Mouse (Mus musculus): ENCODE results near the gene Rpl38. TPM values are rescaled to one million over a fixed set of nuclear protein-coding genes. Genes with fewer than 3 reads are reported as not detected.

Gene Rpl38
- polyA plus RNA-seq, 1 experiment: 1,828 TPM

GRCm38 (mm10) chr11:114638647-114639290, 29.6 kb upstream of the Rpl38 start:
- TF ChIP-seq POLR2A (IDR thresholded peaks at IDR 0.05; ENCODE audit: extremely low read depth, insufficient read depth, low read length): no peak
- no peak for TF ChIP-seq CTCF (IDR thresholded peaks at IDR 0.05; ENCODE audit: extremely low read depth, insufficient read depth, low read length)
- Histone ChIP-seq H3K4me1 (ENCODE audit: control insufficient read depth, insufficient read depth, low read length) (no peaks in the 10 kb centered on the region), H3K27ac (ENCODE audit: insufficient read depth, low read length) (no peak overlapping the region), H3K4me3 (ENCODE audit: insufficient read depth, low read length) (no peak overlapping the region)

DNA sequence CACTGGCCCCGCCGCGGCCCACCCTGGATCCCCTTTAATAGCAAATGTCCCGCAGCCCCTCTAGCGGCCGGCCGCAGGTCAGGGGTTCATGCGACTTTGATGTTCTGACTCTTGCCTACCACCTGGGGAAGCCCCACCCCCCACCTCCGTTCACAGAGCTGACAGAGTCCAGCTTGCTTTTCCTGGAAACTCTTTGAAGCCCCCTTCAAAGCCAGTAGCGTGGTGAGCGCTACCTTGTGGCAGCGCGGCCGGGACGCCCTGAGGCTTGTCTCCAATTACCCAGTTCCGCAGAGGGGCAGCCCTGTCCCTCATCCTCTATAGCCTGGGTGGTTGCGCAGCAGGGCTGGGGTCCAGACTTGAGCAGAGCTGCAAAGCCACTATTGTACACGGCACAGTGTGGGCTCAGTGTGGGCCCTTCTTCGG, 28.6 kb upstream of the Rpl38 start:
- TF ChIP-seq POLR2A (IDR thresholded peaks at IDR 0.05; ENCODE audit: extremely low read depth, insufficient read depth, low read length): no peak
- TF ChIP-seq CTCF (IDR thresholded peaks at IDR 0.05; ENCODE audit: extremely low read depth, insufficient read depth, low read length): no peak
- Histone ChIP-seq H3K4me1 (ENCODE audit: control insufficient read depth, insufficient read depth, low read length) (no peaks in the 10 kb centered on the region), H3K27ac (ENCODE audit: insufficient read depth, low read length) (no peak overlapping the region), H3K4me3 (ENCODE audit: insufficient read depth, low read length) (no peak overlapping the region)

GRCm38 (mm10) chr11:114640658-114641057, 27.7 kb upstream of the Rpl38 start:
- Histone ChIP-seq H3K4me1 (ENCODE audit: control insufficient read depth, insufficient read depth, low read length) (no peaks in the 10 kb centered on the region), H3K4me3 (ENCODE audit: insufficient read depth, low read length) (no peak overlapping the region), H3K27ac (ENCODE audit: insufficient read depth, low read length) (no peak overlapping the region)
- TF ChIP-seq POLR2A (IDR thresholded peaks at IDR 0.05; ENCODE audit: extremely low read depth, insufficient read depth, low read length): no peak
- TF ChIP-seq CTCF (IDR thresholded peaks at IDR 0.05; ENCODE audit: extremely low read depth, insufficient read depth, low read length): no peak

GRCm38 (mm10) chr11:114641136-114641535, 27.2 kb upstream of the Rpl38 start:
- Histone ChIP-seq H3K4me3 (ENCODE audit: insufficient read depth, low read length) (no peak overlapping the region), H3K4me1 (ENCODE audit: control insufficient read depth, insufficient read depth, low read length) (no peaks in the 10 kb centered on the region), H3K27ac (ENCODE audit: insufficient read depth, low read length) (no peak overlapping the region)
- TF ChIP-seq POLR2A (IDR thresholded peaks at IDR 0.05; ENCODE audit: extremely low read depth, insufficient read depth, low read length) (no peak), CTCF (IDR thresholded peaks at IDR 0.05; ENCODE audit: extremely low read depth, insufficient read depth, low read length) (no peak)

GRCm38 (mm10) chr11:114642184-114642583, 26.1 kb upstream of the Rpl38 start:
- H3K27ac ChIP-seq (ENCODE audit: insufficient read depth, low read length): no peak overlapping the region
- TF ChIP-seq POLR2A (IDR thresholded peaks at IDR 0.05; ENCODE audit: extremely low read depth, insufficient read depth, low read length): no peak
- TF ChIP-seq CTCF (IDR thresholded peaks at IDR 0.05; ENCODE audit: extremely low read depth, insufficient read depth, low read length): no peak
- H3K4me1 ChIP-seq (ENCODE audit: control insufficient read depth, insufficient read depth, low read length): no peaks in the 10 kb centered on the region
- no peak overlapping the region for H3K4me3 ChIP-seq (ENCODE audit: insufficient read depth, low read length)

DNA sequence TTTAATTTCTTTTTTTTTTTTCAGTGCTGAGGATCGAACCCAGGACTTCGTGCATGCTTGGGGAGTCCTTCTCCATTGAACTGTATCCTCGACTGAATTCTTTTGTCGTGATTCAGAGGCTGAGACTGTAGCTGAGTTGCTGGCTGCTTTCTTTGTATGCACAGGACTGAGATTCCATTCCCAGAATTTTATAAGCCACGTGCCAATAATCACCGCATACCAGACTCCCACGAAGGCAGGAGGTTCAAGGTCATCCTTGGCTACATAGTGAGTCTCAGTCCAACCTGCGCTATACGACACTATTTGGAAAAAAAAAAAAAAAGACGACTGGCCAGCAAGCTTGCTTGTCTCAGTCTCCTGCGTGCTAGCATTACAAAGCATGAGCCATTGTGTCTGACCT, 25.4 kb upstream of the Rpl38 start:
- Histone ChIP-seq H3K27ac (ENCODE audit: insufficient read depth, low read length) (no peak overlapping the region), H3K4me3 (ENCODE audit: insufficient read depth, low read length) (no peak overlapping the region), H3K4me1 (ENCODE audit: control insufficient read depth, insufficient read depth, low read length) (no peaks in the 10 kb centered on the region)
- TF ChIP-seq POLR2A (IDR thresholded peaks at IDR 0.05; ENCODE audit: extremely low read depth, insufficient read depth, low read length): no peak
- TF ChIP-seq CTCF (IDR thresholded peaks at IDR 0.05; ENCODE audit: extremely low read depth, insufficient read depth, low read length): no peak

DNA sequence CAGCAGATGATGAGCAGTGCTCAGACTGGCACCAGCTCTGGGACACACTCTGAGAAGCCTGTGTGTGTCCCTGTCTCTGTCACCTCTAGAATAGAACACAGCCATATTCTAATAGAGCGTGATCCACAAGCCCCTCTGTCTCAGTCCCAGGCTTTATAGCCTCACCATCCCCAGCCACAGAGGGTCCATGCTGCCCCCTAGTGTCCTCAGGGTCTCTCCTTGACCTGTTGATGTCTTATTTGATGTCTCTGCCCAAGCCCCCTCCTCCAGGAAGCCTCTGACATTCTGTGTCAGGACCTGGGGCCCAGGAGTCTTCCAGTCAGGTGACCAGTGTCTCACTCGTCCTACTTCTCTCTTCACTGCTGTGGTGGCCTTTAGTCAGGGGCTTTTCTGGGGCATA, 24.2 kb upstream of the Rpl38 start:
- H3K4me3 ChIP-seq (ENCODE audit: insufficient read depth, low read length): no peak overlapping the region
- no peak overlapping the region for H3K27ac ChIP-seq (ENCODE audit: insufficient read depth, low read length)
- TF ChIP-seq CTCF (IDR thresholded peaks at IDR 0.05; ENCODE audit: extremely low read depth, insufficient read depth, low read length) (no peak), POLR2A (IDR thresholded peaks at IDR 0.05; ENCODE audit: extremely low read depth, insufficient read depth, low read length) (no peak)
- H3K4me1 ChIP-seq (ENCODE audit: control insufficient read depth, insufficient read depth, low read length): no peaks in the 10 kb centered on the region

GRCm38 (mm10) chr11:114649510-114649909, 18.8 kb upstream of the Rpl38 start:
- no peaks in the 10 kb centered on the region for H3K4me1 ChIP-seq (ENCODE audit: control insufficient read depth, insufficient read depth, low read length)
- TF ChIP-seq POLR2A (IDR thresholded peaks at IDR 0.05; ENCODE audit: extremely low read depth, insufficient read depth, low read length) (no peak), CTCF (IDR thresholded peaks at IDR 0.05; ENCODE audit: extremely low read depth, insufficient read depth, low read length) (no peak)
- H3K27ac ChIP-seq (ENCODE audit: insufficient read depth, low read length): no peak overlapping the region
- no peak overlapping the region for H3K4me3 ChIP-seq (ENCODE audit: insufficient read depth, low read length)

GRCm38 (mm10) chr11:114652531-114652930, 15.8 kb upstream of the Rpl38 start:
- H3K4me1 ChIP-seq (ENCODE audit: control insufficient read depth, insufficient read depth, low read length): no peaks in the 10 kb centered on the region
- no peak for TF ChIP-seq CTCF (IDR thresholded peaks at IDR 0.05; ENCODE audit: extremely low read depth, insufficient read depth, low read length)
- no peak for TF ChIP-seq POLR2A (IDR thresholded peaks at IDR 0.05; ENCODE audit: extremely low read depth, insufficient read depth, low read length)
- H3K4me3 ChIP-seq (ENCODE audit: insufficient read depth, low read length): no peak overlapping the region
- H3K27ac ChIP-seq (ENCODE audit: insufficient read depth, low read length): no peak overlapping the region

DNA sequence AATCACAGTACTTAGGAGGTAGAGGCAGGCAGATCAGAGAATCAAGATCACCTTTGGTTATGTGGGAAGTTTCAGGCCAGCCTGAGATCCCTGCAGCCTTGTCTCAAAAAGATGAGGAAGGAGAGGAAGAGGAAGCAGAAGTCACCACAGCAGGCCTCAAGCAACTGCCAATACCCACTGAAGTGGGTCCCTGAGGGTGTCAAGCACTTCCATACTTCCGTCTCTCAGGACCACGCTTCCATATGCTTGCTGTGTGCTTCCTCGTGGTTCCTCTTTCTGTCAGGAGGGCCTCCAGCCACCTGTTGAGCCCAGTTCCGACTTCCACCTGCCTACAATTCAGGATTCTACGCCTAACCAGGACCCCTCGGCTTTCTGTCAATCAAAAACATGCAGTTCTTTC, 14.7 kb upstream of the Rpl38 start:
- Histone ChIP-seq H3K27ac (ENCODE audit: insufficient read depth, low read length) (no peak overlapping the region), H3K4me1 (ENCODE audit: control insufficient read depth, insufficient read depth, low read length) (no peaks in the 10 kb centered on the region), H3K4me3 (ENCODE audit: insufficient read depth, low read length) (no peak overlapping the region)
- TF ChIP-seq CTCF (IDR thresholded peaks at IDR 0.05; ENCODE audit: extremely low read depth, insufficient read depth, low read length): no peak
- TF ChIP-seq POLR2A (IDR thresholded peaks at IDR 0.05; ENCODE audit: extremely low read depth, insufficient read depth, low read length): no peak
